Mouse (Mus musculus): ENCODE data around the gene Capn8.

Capn8 gene

DNA sequence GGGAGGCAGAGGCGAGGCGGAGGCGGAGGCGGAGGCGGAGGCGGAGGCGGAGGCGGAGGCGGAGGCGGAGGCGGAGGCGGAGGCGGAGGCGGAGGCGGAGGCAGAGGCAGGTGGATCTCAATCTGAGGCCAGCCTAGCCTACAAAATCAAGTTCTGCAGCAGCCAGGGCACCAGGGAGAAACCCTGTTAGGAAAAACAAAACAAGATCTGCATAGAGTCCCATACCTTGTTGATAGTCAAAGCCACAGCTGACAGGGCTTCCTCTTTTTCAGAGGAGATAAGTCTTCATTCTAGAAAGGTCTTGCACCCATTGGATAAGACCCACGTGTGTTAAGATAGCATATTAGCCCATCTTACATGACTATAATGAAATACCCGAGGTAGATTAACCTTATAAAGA, 113.3 kb downstream of the Capn8 start:
- no peak for DNase-seq (ENCODE audit: inconsistent ontology term)

DNA sequence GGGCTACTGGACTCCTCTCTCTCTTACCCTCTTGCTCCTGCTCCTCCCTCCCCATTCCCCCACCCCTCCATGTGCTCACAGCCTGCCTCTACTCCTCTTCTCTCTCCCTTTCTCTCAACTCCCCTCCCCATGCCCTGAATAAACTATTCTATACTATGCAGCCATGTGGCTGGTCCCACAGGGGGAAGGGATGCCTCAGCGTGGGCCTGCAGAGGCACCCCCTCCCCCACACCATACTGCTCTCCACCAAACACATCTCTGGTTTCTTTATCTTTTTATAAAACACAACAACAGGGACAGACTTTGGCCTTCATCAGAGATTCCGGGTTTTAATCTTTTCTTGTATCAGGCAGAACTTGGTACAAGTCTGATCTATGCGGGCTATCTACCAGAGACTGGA, 114.4 kb downstream of the Capn8 start:
- DNase-seq (ENCODE audit: inconsistent ontology term), result no peak

DNA sequence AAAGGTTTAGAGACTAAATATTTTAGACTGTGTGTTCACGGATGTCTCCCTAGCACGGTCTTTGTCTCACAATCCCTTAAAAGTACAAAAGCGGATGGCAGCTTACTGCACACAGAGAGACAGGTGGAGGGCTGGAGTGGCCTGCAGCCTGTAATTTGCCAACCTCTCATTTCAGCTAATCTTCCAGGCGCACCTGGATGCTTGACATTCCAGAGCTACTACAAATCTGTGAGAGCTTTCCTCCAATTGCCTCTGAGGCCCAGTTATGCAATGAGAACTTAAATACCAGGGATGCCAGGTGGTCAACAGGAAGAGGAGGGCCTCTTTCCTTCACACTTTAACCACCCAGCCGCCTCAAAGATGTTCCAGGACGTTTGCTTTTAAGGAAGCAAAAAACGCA, 114.8 kb downstream of the Capn8 start:
- no peak for DNase-seq (ENCODE audit: inconsistent ontology term)
